Mouse (Mus musculus) megakaryocyte, embryonic 14.5 days (primary cell): ENCODE measurements at regions not wholly inside any gene's neighbourhood (a gene's known extent, or its start where the extent isn't known, plus 50 kb on each side); places are given as distances from the start of the nearest gene placed in this dataset.

Experiments used
- H3K27me3 ChIP-seq: replicated peaks from 2 replicates; pipeline ENCODE3; 2012; ENCODE audit warnings: inconsistent platforms
- H3K36me3 ChIP-seq: replicated peaks from 2 replicates; pipeline ENCODE3; 2012; ENCODE audit warnings: low read length, inconsistent platforms, mixed read lengths
- H3K4me1 ChIP-seq: 2 replicates; pipeline ENCODE4 v1.6.1; 2012; ENCODE audit warnings: inconsistent platforms
- H3K4me3 ChIP-seq: replicated peaks from 2 replicates; pipeline ENCODE3; 2012; ENCODE audit warnings: moderate library complexity, mild to moderate bottlenecking, inconsistent platforms
- H3K9me3 ChIP-seq: 2 replicates; pipeline ENCODE4 v1.6.1; 2012; ENCODE audit warnings: inconsistent platforms
- FLI1 ChIP-seq: IDR thresholded peaks from 2 replicates; pipeline ENCODE4 v1.6.1; 2012; ENCODE audit warnings: low read length, inconsistent platforms, mixed read lengths
- GATA1 ChIP-seq: IDR thresholded peaks from 3 replicates; pipeline ENCODE4 v1.6.1; 2012; ENCODE audit warnings: mixed read lengths, low read length, inconsistent platforms, borderline replicate concordance

DNA sequence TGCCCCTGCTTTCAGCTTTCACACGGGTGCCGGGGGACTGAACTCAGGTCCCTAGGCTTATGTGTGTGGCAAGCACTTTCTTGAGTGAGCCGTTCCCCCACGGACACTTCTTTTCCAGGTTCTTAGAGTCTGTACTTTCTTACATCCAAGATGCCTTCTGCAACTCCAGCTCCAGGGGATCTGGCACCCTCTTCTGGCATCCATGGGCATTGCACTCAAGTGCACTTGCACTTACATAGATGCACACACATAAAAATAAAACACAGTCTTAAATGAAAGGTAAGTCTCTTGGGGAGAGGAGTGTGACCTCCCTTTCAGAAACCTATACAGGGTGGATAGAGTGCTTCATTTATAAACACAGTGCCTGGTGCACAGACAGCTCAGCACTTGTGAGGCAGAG lies 368.6 kb downstream of the Med13l start:
- no peaks in the 10 kb centered on the region for H3K27me3 ChIP-seq
- H3K9me3 ChIP-seq = peaks cover 17% of the 10 kb centered on the region
- no peak overlapping the region for H3K4me3 ChIP-seq
- H3K4me1 ChIP-seq = no peaks in the 10 kb centered on the region
- TF ChIP-seq GATA1 (no peak), FLI1 (no peak)
- H3K36me3 ChIP-seq = no peaks in the 10 kb centered on the region

DNA sequence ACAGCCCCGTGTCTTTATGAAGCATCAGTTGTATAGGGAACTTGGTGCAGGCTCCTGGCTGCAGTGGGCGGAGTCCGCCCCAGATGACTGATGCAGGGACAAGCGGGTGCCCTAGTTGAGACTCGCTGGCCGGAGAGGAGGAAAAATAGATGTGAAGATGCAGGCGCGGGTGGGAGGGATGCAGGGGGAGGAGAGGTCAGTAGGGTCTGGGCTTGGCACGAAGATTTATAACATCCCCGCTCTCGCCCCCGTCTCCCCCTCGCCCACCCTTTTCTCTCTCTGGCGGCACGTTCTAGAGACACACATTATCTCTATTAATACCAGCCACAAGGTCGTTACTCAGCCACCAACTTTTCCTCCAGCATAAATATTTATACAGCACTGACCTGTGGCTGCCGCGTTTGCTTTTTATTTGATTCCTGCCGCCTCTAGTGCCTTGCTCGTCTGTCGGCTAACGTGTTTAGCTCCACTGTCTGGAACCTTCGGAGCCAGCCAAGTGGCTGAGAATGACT lies 369.6 kb downstream of the Med13l start:
- TF ChIP-seq FLI1 (no peak), GATA1 (no peak)
- peaks cover 17% of the 10 kb centered on the region for H3K9me3 ChIP-seq
- no peaks in the 10 kb centered on the region for H3K27me3 ChIP-seq
- H3K36me3 ChIP-seq = no peaks in the 10 kb centered on the region
- H3K4me3 ChIP-seq = no peak overlapping the region
- no peaks in the 10 kb centered on the region for H3K4me1 ChIP-seq

DNA sequence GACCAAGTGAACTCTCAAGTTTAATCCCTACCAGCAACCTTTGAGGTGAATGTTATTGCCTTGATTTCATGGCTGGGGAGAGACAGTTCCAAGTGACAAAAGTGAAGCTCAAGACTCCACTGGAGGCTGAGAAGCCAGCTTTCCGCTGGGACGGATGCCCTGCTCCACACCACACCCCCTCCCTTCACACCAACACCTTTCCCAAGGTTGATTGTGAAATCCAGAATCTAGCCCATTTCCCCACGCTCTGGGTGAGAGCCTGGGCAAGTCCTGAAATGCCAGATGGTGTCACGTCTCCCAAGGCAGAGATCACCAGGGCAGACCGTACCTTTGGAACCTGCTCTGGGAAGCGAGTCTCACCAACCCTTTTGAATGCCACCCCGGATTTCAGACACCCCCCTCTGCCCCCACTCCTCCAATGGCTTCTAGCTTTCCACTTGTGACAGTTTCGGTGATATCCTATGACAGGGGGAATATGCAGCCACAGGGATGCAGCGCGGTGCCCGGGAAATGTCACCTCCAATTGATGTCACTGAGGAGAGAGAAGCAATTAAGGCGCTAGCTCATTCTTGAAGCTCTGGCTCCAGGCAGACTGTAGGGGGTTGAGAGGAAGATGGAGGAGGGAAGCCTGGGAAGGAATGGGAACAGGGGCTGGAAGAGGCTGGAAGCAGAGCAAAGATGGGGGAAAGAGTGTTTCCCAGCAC lies 379.0 kb downstream of the Med13l start:
- Histone ChIP-seq H3K27me3 (no peaks in the 10 kb centered on the region), H3K9me3 (peaks cover 12% of the 10 kb centered on the region; the same call in 1 of the 2 replicates), H3K4me3 (no peak overlapping the region), H3K36me3 (no peaks in the 10 kb centered on the region), H3K4me1 (no peaks in the 10 kb centered on the region)
- TF ChIP-seq GATA1 (no peak), FLI1 (no peak)

DNA sequence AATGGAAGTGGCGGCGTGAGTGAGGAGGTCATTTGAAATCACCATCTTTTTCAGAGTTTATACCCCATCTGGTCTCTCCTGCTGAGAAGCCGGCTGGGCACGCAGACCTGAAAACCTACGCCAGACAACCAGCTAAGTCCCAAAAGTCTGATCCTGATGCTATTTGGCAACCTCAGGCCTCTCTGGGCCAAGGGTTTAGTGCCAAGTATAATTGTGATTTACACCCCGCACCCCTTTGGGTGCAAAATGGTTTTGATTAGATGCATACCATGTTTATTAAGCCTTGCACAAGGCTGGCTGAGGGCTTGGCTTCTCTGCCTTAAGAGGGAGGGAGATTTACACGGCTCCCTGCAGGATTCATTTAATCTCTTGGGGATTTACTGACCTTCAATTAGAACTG lies 383.8 kb downstream of the Med13l start:
- Histone ChIP-seq H3K36me3 (no peaks in the 10 kb centered on the region), H3K9me3 (peaks cover 10% of the 10 kb centered on the region; the same call in 1 of the 2 replicates), H3K4me1 (no peaks in the 10 kb centered on the region), H3K27me3 (no peaks in the 10 kb centered on the region), H3K4me3 (no peak overlapping the region)
- TF ChIP-seq FLI1 (no peak), GATA1 (no peak)

DNA sequence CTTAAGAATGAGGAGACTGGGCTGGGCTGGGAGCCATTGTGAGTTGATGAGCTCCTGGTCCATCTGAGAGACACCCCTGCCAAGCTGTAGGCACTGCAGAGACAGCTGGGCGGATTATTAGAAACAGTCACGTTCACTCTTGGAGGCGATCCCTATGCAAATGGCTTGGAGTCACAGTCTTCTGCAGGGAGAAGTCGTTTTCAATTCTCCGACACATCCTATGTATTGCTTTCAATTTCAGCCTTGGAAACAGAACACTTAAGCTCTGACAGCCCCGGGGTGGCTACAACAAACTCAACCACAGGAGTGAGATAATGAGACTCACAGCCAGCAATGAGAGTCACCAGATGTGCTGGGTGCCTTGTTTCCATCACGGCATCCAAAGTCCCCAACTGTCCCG lies 385.6 kb downstream of the Med13l start:
- Histone ChIP-seq H3K36me3 (no peaks in the 10 kb centered on the region), H3K27me3 (no peaks in the 10 kb centered on the region), H3K9me3 (peaks cover 5% of the 10 kb centered on the region; the same call in 1 of the 2 replicates), H3K4me1 (no peaks in the 10 kb centered on the region), H3K4me3 (no peak overlapping the region)
- TF ChIP-seq GATA1 (no peak), FLI1 (no peak)

DNA sequence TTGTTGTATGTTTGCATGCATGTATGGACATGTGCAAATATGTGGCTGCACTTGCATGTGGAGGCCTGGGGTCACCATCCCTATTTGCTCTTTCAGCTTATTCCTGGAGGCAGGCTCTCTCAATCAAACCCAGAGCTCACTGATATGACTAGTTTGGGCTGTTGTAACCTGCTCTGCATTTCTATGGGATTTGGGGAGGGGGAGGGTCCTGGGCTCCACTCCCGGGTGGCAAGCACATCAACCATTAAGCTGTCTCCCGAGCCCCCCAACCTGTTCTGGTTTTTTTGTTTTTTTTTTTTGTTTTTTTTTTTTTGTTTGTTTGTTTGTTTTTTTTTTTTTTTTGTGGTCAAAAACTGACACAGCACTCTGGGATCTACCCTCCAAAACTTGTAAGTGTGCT lies 386.5 kb downstream of the Med13l start:
- Histone ChIP-seq H3K4me3 (no peak overlapping the region), H3K9me3 (peaks cover 5% of the 10 kb centered on the region; the same call in 1 of the 2 replicates), H3K27me3 (no peaks in the 10 kb centered on the region), H3K36me3 (no peaks in the 10 kb centered on the region), H3K4me1 (no peaks in the 10 kb centered on the region)
- TF ChIP-seq GATA1 (no peak), FLI1 (no peak)

DNA sequence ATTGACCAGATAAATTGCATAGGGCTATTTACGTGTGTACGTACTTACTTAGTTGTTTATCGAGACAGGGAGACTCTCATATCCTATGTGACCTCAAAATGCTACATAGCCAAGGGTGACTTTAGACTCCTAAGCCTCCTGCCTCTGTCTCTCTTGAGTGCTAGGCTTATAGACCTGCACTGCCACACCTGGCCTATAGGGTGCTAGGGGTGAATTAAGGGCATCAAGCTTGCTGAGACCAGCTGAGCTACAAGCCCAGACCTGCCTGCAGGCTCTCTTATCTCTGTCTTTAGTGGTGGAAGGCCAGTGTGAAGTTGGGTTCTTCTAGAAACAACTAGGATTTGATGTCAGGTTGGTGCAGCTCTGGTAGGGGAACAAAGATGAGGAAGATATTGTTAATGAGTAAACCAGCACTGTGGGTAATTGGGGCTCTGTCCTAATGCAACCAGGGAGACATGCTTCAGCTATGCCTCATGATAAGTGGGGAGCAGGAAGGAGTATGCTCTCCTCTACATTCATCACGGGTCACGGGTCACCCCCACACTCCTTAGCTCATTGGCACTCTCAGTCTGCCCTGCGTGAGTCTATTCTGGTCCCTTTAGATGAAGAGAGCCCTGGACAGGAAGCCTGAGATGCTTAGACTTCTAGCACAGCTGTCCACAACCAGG lies 387.8 kb downstream of the Med13l start:
- H3K36me3 ChIP-seq = no peaks in the 10 kb centered on the region
- no peak for TF ChIP-seq FLI1
- no peak for TF ChIP-seq GATA1
- H3K27me3 ChIP-seq = no peaks in the 10 kb centered on the region
- no peak overlapping the region for H3K4me3 ChIP-seq
- no peaks in the 10 kb centered on the region for H3K4me1 ChIP-seq
- H3K9me3 ChIP-seq = peaks cover 4% of the 10 kb centered on the region

DNA sequence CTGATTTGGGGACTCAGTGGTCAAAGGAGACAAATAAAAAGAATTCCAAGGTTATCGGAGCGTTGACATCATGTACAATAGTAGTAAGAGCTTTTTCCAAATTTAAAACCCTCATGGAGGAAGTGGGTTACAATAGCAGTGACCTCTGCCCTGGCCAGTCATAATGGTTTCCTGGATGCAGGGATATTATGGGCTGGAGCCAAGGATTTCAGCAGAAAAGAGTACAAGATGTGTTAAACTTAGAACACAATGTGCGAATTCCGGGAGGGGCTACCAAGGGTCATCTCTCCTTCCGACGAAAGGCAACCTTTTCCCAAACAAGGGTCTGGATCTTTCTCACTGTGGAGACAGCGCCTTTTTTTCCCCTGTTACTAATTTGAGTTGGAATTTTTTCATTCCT lies 390.6 kb downstream of the Med13l start:
- no peak overlapping the region for H3K4me3 ChIP-seq
- TF ChIP-seq GATA1 = no peak
- TF ChIP-seq FLI1 = no peak
- H3K4me1 ChIP-seq = no peaks in the 10 kb centered on the region
- H3K9me3 ChIP-seq = peaks cover 13% of the 10 kb centered on the region
- H3K36me3 ChIP-seq = no peaks in the 10 kb centered on the region
- H3K27me3 ChIP-seq = peaks cover 2% of the 10 kb centered on the region

DNA sequence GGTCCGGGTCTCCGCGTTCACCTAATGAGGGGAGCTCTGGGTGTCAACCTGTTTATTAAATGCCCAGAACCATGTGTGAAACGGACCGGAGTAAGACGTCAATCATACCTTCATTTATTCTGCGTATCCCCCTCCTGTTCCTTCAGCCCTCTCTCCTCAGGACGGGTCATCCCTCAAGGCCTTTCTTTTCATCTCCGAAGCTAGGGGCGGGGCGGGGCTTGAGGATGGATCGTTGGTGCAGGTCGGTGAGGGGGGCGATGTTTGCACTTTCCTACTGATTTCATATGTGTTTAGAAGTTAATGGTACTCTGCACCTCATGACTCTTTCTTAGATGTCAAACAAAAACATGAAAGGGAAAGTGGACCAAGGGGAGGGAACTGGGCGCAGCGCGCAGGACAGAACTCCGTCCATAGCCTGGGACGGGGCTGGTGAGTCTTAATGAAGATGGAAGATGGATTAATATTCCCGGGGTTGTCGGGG lies 400.1 kb downstream of the Med13l start:
- H3K4me3 ChIP-seq = no peak overlapping the region
- H3K36me3 ChIP-seq = no peaks in the 10 kb centered on the region
- TF ChIP-seq GATA1 (no peak), FLI1 (no peak)
- H3K4me1 ChIP-seq = no peaks in the 10 kb centered on the region
- peaks cover 13% of the 10 kb centered on the region; the same call in 1 of the 2 replicates for H3K9me3 ChIP-seq
- peaks cover under 1% of the 10 kb centered on the region for H3K27me3 ChIP-seq

DNA sequence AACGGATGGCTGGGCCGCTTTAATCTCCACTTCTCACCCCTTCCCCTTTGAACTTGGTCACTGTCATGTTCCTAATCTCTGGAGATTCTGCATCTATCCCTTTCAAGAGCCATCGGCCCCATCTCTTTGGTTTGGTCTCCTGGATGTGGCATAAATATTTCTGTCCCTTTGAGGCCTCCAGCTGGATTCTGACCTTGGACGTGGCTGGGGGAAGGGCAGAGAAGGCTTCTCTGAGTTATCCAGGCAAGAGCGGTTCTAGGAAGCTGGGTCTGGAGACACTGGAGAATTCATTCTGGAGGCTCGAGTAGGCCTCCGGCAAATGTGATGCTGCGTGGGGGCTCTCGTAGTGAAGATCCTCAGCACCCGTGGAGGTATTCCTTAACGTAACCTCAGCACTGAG lies 400.6 kb downstream of the Med13l start:
- no peak overlapping the region for H3K4me3 ChIP-seq
- no peaks in the 10 kb centered on the region for H3K27me3 ChIP-seq
- H3K4me1 ChIP-seq = no peaks in the 10 kb centered on the region
- H3K9me3 ChIP-seq = peaks cover 11% of the 10 kb centered on the region; the same call in 1 of the 2 replicates
- no peaks in the 10 kb centered on the region for H3K36me3 ChIP-seq
- TF ChIP-seq GATA1 (no peak), FLI1 (no peak)
